Mouse (Mus musculus) CH12.LX (cell line): ENCODE data around the gene Srsf10. TPM values are rescaled to one million over a fixed set of nuclear protein-coding genes. Genes with fewer than 3 reads are reported as not detected.

Experiments
- DNase-seq: peaks from one replicate; pipeline ENCODE4 v3.0.0-alpha.2; 2013; ENCODE audit errors: extremely low read depth
- H3K27ac ChIP-seq: 2 replicates; pipeline ENCODE4 v1.5.1; 2012; ENCODE audit warnings: low read depth, mild to moderate bottlenecking, control low read depth, moderate library complexity; ENCODE audit not compliant: insufficient read depth
- H3K27me3 ChIP-seq: replicated peaks from 2 replicates; pipeline ENCODE3; 2012; ENCODE audit warnings: inconsistent platforms
- H3K36me3 ChIP-seq, 2 experiments: replicated peaks in 1 of 2; 2 replicates each; pipeline versions ENCODE3 to v1.6.1; 2012; ENCODE audit warnings: inconsistent platforms in 1 of 2, low read length in 1 of 2, mild to moderate bottlenecking in 1 of 2, mixed read lengths in 1 of 2, moderate library complexity in 1 of 2; ENCODE audit not compliant: control insufficient read depth in 1 of 2, insufficient read depth in 1 of 2
- H3K4me1 ChIP-seq, 2 experiments: 2 replicates each; pipeline ENCODE4 v1.6.1; 2012; ENCODE audit warnings: inconsistent platforms in 1 of 2, moderate library complexity in 1 of 2; ENCODE audit not compliant: insufficient read depth in 2 of 2, control insufficient read depth in 1 of 2
- H3K4me2 ChIP-seq: 2 replicates; pipeline ENCODE4 v1.6.1; 2012; ENCODE audit warnings: low read depth, mild to moderate bottlenecking, control low read depth; ENCODE audit not compliant: poor library complexity, insufficient read depth, severe bottlenecking
- H3K4me3 ChIP-seq, 3 experiments: fragments of 150-350 bp in 1 of 3; sonication (generic) in 1 of 3; replicated peaks in 1 of 3; 2 replicates each; pipeline versions ENCODE3 to v1.5.1; 2011 to 2012; ENCODE audit warnings: low read depth in 2 of 3, low read length in 2 of 3, mild to moderate bottlenecking in 2 of 3, moderate library complexity in 2 of 3, control low read depth in 1 of 3, improper control_type of control experiment in 1 of 3, inconsistent platforms in 1 of 3, mixed read lengths in 1 of 3; ENCODE audit not compliant: poor library complexity in 1 of 3
- H3K79me2 ChIP-seq: replicated peaks from 2 replicates; pipeline ENCODE4 v1.6.1; 2012; ENCODE audit warnings: mild to moderate bottlenecking, moderate library complexity; ENCODE audit not compliant: control insufficient read depth, poor library complexity, insufficient read depth, severe bottlenecking; ENCODE audit errors: extremely low read depth
- H3K9ac ChIP-seq: 2 replicates; pipeline ENCODE4 v1.6.1; 2012; ENCODE audit warnings: low read depth, mild to moderate bottlenecking, control low read depth, moderate library complexity; ENCODE audit not compliant: insufficient read depth
- H3K9me3 ChIP-seq: replicated peaks from 2 replicates; pipeline ENCODE3; 2012; ENCODE audit warnings: low read length, inconsistent platforms, mixed read lengths
- CHD2 ChIP-seq: IDR thresholded peaks from 2 replicates; pipeline ENCODE4 v1.6.1; 2011; ENCODE audit warnings: low read length, improper control_type of control experiment
- E2F4 ChIP-seq: IDR thresholded peaks from 2 replicates; pipeline ENCODE4 v1.6.1; 2011; ENCODE audit warnings: low read depth, low read length, improper control_type of control experiment; ENCODE audit not compliant: insufficient replicate concordance
- EP300 ChIP-seq: IDR thresholded peaks from 2 replicates; pipeline ENCODE4 v1.6.1; 2011; ENCODE audit warnings: low read length, improper control_type of control experiment
- ETS1 ChIP-seq: conservative IDR thresholded peaks from 2 replicates; pipeline ENCODE4 v1.6.1; 2012; ENCODE audit warnings: low read depth, mild to moderate bottlenecking, inconsistent platforms, low read length, improper control_type of control experiment, moderate library complexity
- GABPA ChIP-seq: IDR thresholded peaks from 2 replicates; pipeline ENCODE4 v1.6.1; 2012; ENCODE audit warnings: low read depth, low read length, improper control_type of control experiment, inconsistent platforms; ENCODE audit not compliant: insufficient replicate concordance
- HCFC1 ChIP-seq: IDR thresholded peaks from 2 replicates; pipeline ENCODE4 v1.6.1; 2012; ENCODE audit warnings: low read depth, mild to moderate bottlenecking, inconsistent platforms, low read length, improper control_type of control experiment
- JUN ChIP-seq: IDR thresholded peaks from 2 replicates; pipeline ENCODE4 v1.6.1; 2011; ENCODE audit warnings: low read depth, mild to moderate bottlenecking, low read length, improper control_type of control experiment, moderate library complexity; ENCODE audit not compliant: insufficient read depth
- KAT2A ChIP-seq: IDR thresholded peaks from 2 replicates; pipeline ENCODE4 v1.6.1; 2012; ENCODE audit warnings: low read length, improper control_type of control experiment, inconsistent platforms; ENCODE audit not compliant: insufficient replicate concordance
- MAZ ChIP-seq: IDR thresholded peaks from 2 replicates; pipeline ENCODE4 v1.6.1; 2012; ENCODE audit warnings: low read depth, mild to moderate bottlenecking, inconsistent platforms, low read length, improper control_type of control experiment, moderate library complexity
- MEF2A ChIP-seq: IDR thresholded peaks from 2 replicates; pipeline ENCODE4 v1.6.1; 2014; ENCODE audit warnings: low read depth, mild to moderate bottlenecking, inconsistent platforms, low read length, improper control_type of control experiment, borderline replicate concordance
- MXI1 ChIP-seq: IDR thresholded peaks from 2 replicates; pipeline ENCODE4 v1.6.1; 2011; ENCODE audit warnings: mild to moderate bottlenecking, low read depth, low read length, improper control_type of control experiment
- MYC ChIP-seq: IDR thresholded peaks from 2 replicates; pipeline ENCODE4 v1.6.1; 2011; ENCODE audit warnings: low read depth, mild to moderate bottlenecking, improper control_type of control experiment, low read length
- RCOR1 ChIP-seq: conservative IDR thresholded peaks from 2 replicates; pipeline ENCODE4 v1.6.1; 2012; ENCODE audit warnings: low read depth, mild to moderate bottlenecking, inconsistent platforms, low read length, improper control_type of control experiment
- SIN3A ChIP-seq: IDR thresholded peaks from 2 replicates; pipeline ENCODE4 v1.6.1; 2012; ENCODE audit warnings: low read length, improper control_type of control experiment, inconsistent platforms
- UBTF ChIP-seq: IDR thresholded peaks from 2 replicates; pipeline ENCODE4 v1.6.1; 2012; ENCODE audit warnings: low read depth, mild to moderate bottlenecking, inconsistent platforms, low read length, improper control_type of control experiment, moderate library complexity
- USF2 ChIP-seq: conservative IDR thresholded peaks from 2 replicates; pipeline ENCODE4 v1.6.1; 2011; ENCODE audit warnings: low read depth, low read length, improper control_type of control experiment
- ZC3H11A ChIP-seq: IDR thresholded peaks from 2 replicates; pipeline ENCODE4 v1.6.1; 2012; ENCODE audit warnings: low read depth, mild to moderate bottlenecking, inconsistent platforms, low read length, improper control_type of control experiment
- ZMIZ1 ChIP-seq: IDR thresholded peaks from 2 replicates; pipeline ENCODE4 v1.6.1; 2012; ENCODE audit warnings: low read depth, mild to moderate bottlenecking, inconsistent platforms, low read length, improper control_type of control experiment
- ZNF384 ChIP-seq: IDR thresholded peaks from 2 replicates; pipeline ENCODE4 v1.6.1; 2012; ENCODE audit warnings: low read depth, low read length, improper control_type of control experiment, inconsistent platforms
- dilution Hi-C: fragments of 300-500 bp; cut with MboI; formaldehyde crosslinking; loops from 2 replicates; pipeline ENCODE4 v1.14.3; 2020; ENCODE audit warnings: low sequenced_read_pairs; ENCODE audit not compliant: extremely low pct_unique_long_range_greater_than_20kb, extremely low pct_ligation_motif_present
- in situ Hi-C: fragments of 300-500 bp; cut with MboI; formaldehyde crosslinking; loops from 3 replicates; pipeline ENCODE4 v1.14.3; 2019; ENCODE audit warnings: low sequenced_read_pairs, low pct_ligation_motif_present, low pct_unique_long_range_greater_than_20kb, mixed read lengths
- polyA plus RNA-seq: library from polyadenylated mRNA; unstranded; fragments of >175 nt; gene quantifications from 2 replicates; pipeline ENCODE4 v1.2.1, GENCODE M21; 2012; ENCODE audit warnings: low read depth; ENCODE audit not compliant: insufficient read length
- total RNA-seq, 2 experiments: library from RNA; depleted of rRNA; stranded (reverse); fragments of 300-350 nt in 1 of 2; fragments of >200 nt in 1 of 2; gene quantifications; 2 replicates each; pipeline ENCODE4 v1.2.3; 2012 to 2014

The Srsf10 gene
- total and polyA plus RNA-seq, 3 experiments, result 85.7 to 291 (median 179) TPM

DNA sequence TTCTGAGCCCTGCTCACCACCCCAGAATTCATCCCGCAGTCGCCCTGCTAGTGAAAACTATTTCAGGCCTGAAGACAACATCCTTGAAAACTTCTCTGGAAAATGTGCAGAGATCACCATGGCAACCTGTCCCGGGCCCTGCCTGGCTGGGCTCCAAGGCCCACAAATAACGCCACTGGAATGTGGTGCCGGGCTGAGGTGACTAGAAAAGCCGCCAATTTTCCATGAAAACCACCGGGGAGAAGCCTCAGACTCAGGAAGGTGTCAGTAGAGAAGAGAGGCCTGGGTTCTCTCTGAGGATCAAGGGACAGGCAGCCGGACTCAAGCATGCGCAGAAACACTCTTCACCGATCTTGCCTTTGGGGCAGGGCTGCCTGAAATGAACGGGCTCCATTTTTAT lies 27.1 kb upstream of the Srsf10 start:
- H3K4me1 ChIP-seq, result no peaks in the 10 kb centered on the region
- no peaks in the 10 kb centered on the region for H3K9me3 ChIP-seq
- H3K4me3 ChIP-seq, result no peak overlapping the region
- no peaks in the 10 kb centered on the region for H3K79me2 ChIP-seq
- H3K36me3 ChIP-seq, result no peaks in the 10 kb centered on the region
- no peak for DNase-seq
- no peak overlapping the region for H3K9ac ChIP-seq
- dilution Hi-C loops, result no loop called here
- no peak overlapping the region for H3K27ac ChIP-seq
- H3K4me2 ChIP-seq, result no peak overlapping the region
- no peak for TF ChIP-seq ZNF384
- TF ChIP-seq ETS1, result no peak
- TF ChIP-seq RCOR1, result no peak
- TF ChIP-seq E2F4, result no peak
- TF ChIP-seq GABPA, result no peak
- no peak for TF ChIP-seq CHD2
- TF ChIP-seq MAZ, result no peak
- no peak for TF ChIP-seq MEF2A
- TF ChIP-seq USF2, result no peak
- in situ Hi-C loops, result no loop called here
- H3K27me3 ChIP-seq, result no peaks in the 10 kb centered on the region

DNA sequence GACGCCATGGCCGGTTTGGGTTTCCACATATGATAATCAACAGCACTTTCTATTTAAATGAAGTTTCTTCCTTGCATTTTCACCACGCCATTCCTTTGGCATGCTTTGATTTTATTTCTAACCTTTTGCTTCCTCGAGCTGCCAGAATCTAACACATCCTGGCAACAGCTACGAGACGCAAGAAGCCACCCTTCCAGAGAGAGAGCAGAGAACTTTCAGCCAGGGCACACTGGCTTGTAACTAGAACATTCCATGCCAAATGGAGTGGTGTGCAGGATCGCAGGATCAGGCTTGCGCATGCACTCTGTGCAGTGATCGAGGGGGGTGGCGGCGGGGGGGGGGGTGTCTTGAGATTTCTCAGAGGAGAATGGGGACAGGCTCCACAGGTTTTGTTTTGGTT lies 23.5 kb upstream of the Srsf10 start:
- in situ Hi-C loops (no loop called here), dilution Hi-C loops (no loop called here)
- Histone ChIP-seq H3K27ac (no peak overlapping the region), H3K27me3 (peaks cover 3% of the 10 kb centered on the region), H3K79me2 (no peaks in the 10 kb centered on the region), H3K4me2 (no peak overlapping the region), H3K36me3 (no peaks in the 10 kb centered on the region), H3K9ac (no peak overlapping the region), H3K4me1 (no peaks in the 10 kb centered on the region), H3K9me3 (no peaks in the 10 kb centered on the region), H3K4me3 (no peak overlapping the region)
- TF ChIP-seq KAT2A, result no peak
- TF ChIP-seq ZC3H11A, result no peak
- TF ChIP-seq E2F4, result no peak
- no peak for TF ChIP-seq RCOR1
- no peak for TF ChIP-seq SIN3A
- TF ChIP-seq HCFC1, result no peak
- TF ChIP-seq USF2, result no peak
- TF ChIP-seq MXI1, result no peak
- TF ChIP-seq ZMIZ1, result no peak
- no peak for TF ChIP-seq ETS1
- no peak for TF ChIP-seq JUN
- TF ChIP-seq UBTF, result no peak
- TF ChIP-seq MYC, result no peak
- no peak for TF ChIP-seq EP300
- no peak for TF ChIP-seq GABPA
- no peak for TF ChIP-seq MAZ
- DNase-seq, result no peak
